Mouse (Mus musculus): ENCODE measurements at regions not wholly inside any gene's neighbourhood (a gene's known extent, or its start where the extent isn't known, plus 50 kb on each side); places are given as distances from the start of the nearest gene placed in this dataset.

DNA sequence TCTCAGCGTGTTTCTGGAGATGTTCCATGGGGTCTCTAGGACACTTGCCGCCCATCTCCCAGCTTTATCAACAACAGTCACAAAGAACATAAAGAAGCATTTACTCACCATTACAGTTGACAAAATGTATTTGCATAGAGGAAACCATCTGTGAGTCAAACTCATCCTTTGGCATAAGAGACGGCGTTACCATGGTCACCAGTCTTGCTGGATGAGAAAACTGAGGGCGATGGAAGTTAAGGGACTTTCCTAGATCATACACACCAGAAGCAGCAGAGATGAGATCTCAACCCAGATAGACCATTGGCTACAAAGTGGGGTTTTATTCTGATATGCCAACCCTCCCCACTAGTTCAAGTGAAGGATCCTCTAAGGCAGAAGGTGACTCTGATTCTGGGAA is 274.3 kb upstream of the Gm4791 start:
- TF ChIP-seq USF1 (IDR thresholded peaks at IDR 0.05; ENCODE audit: low read depth) (no peak), CEBPB (IDR thresholded peaks at IDR 0.05; ENCODE audit: insufficient read depth, poor library complexity, severe bottlenecking) (no peak), TCF12 (IDR thresholded peaks at IDR 0.05; ENCODE audit: insufficient read depth, poor library complexity, severe bottlenecking) (no peak), POLR2A (IDR thresholded peaks at IDR 0.05; ENCODE audit: insufficient read length, low read depth) (no peak), POLR2AphosphoS2 (IDR thresholded peaks at IDR 0.05; ENCODE audit: insufficient read length, low read depth) (no peak), MYOD1 (IDR thresholded peaks at IDR 0.05; ENCODE audit: control insufficient read depth in 1 of 3, insufficient read length in 2 of 3, low read depth in 2 of 3) (no peak), E2F4 (IDR thresholded peaks at IDR 0.05; ENCODE audit: insufficient read depth) (no peak)
